Mouse (Mus musculus) embryonic facial prominence, embryonic 15.5 days (tissue): Measurements from ENCODE around the gene Hkdc1. TPM values are rescaled to one million over a fixed set of nuclear protein-coding genes. Genes with fewer than 3 reads are reported as not detected.
A peak's percentile ranks its signal among the peaks of the same experiment; 100 is the strongest.
"Not testable (repeated sequence)": the region's sequence is repeated elsewhere in the genome, so short reads cannot be mapped to it uniquely, and the experiment has no call there.

Source experiments
- ATAC-seq: fragments of 200-750 bp; cut with Nextera tagmentation; 2 replicates; pipeline ENCODE4 v1.8.0; 2017; ENCODE audit warnings: low read depth, moderate TSS enrichment; ENCODE audit not compliant: insufficient number of reproducible peaks, low FRiP score, low TSS enrichment
- H3K27ac ChIP-seq: fragments of 300-500 bp; sonication (generic); replicated peaks from 2 replicates; pipeline ENCODE4 v1.5.1; 2015; ENCODE audit warnings: mild to moderate bottlenecking, inconsistent platforms
- H3K27me3 ChIP-seq: fragments of 300-500 bp; sonication (generic); 2 replicates; pipeline ENCODE4 v1.6.1; 2015; ENCODE audit warnings: inconsistent platforms
- H3K36me3 ChIP-seq: fragments of 300-500 bp; sonication (generic); 2 replicates; pipeline ENCODE4 v1.6.1; 2015; ENCODE audit warnings: mild to moderate bottlenecking, inconsistent platforms
- H3K4me1 ChIP-seq: fragments of 300-500 bp; sonication (generic); 2 replicates; pipeline ENCODE4 v1.6.1; 2015; ENCODE audit warnings: inconsistent platforms
- H3K4me2 ChIP-seq: fragments of 300-500 bp; sonication (generic); replicated peaks from 2 replicates; pipeline ENCODE4 v1.6.1; 2015; ENCODE audit warnings: mild to moderate bottlenecking, inconsistent platforms
- H3K4me3 ChIP-seq: fragments of 300-500 bp; sonication (generic); replicated peaks from 2 replicates; pipeline ENCODE4 v1.5.1; 2015; ENCODE audit warnings: mild to moderate bottlenecking, inconsistent platforms
- H3K9ac ChIP-seq: fragments of 300-500 bp; sonication (generic); 2 replicates; pipeline ENCODE4 v1.6.1; 2015; ENCODE audit warnings: inconsistent platforms
- H3K9me3 ChIP-seq: fragments of 300-500 bp; sonication (generic); replicated peaks from 2 replicates; pipeline ENCODE4 v1.6.1; 2016; ENCODE audit warnings: inconsistent platforms
- WGBS: fragments of 180-500 bp; shearing (Covaris S2); methylation state at CpG from one replicate; pipeline ENCODE4 v1.1.7; 2015; 5-methylcytosine and 5-hydroxymethylcytosine counted together
- polyA plus RNA-seq: library from polyadenylated mRNA; unstranded; fragments of >200 nt; fragmentation: Nextera tagmentation; extraction: Ambion mirVana; gene quantifications from 2 replicates; pipeline ENCODE4 v1.2.1, GENCODE M21; 2015

The Hkdc1 gene
- 0.26 and 0.59 TPM in 2 replicates for polyA plus RNA-seq

DNA sequence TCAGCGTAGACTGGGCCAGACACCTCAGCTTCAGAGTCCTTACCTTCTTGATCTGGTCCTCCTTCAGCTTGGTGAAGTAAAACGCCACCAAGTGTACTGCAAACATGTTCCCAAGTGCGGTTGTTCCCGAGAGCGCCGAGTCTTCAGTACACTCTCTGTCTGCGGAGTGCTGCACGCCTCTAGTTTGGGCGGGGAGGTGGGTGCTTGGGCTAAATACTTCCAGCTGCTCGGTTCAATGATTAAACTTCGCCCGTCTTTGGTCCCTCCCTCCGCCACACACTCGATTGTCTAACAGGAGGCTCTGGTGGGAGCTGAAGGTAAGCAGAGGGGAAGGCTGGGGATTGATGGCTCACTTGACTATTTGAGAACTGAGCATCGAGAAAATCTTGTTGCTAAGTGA is at the start of gene Hkdc1:
Gene Hkdc1 (minus strand): TSS at position 237 of the 400 bp plus-strand sequence.
- H3K4me1 ChIP-seq, result peaks cover 15% of the 10 kb centered on the region
- ATAC-seq, result no peak
- no peaks in the 10 kb centered on the region for H3K9me3 ChIP-seq
- H3K27ac ChIP-seq, result no peak within 1 kb of the TSS
- no peaks in the 10 kb centered on the region for H3K27me3 ChIP-seq
- no peak within 1 kb of the TSS for H3K9ac ChIP-seq
- no peaks in the 10 kb centered on the region for H3K36me3 ChIP-seq
- H3K4me2 ChIP-seq, result peak within 1 kb of the TSS; percentile 17; the same call in 1 of the 2 replicates
- no peak within 1 kb of the TSS for H3K4me3 ChIP-seq
- 28% methylated on average over 15 of the region's 15 CpGs for WGBS

DNA sequence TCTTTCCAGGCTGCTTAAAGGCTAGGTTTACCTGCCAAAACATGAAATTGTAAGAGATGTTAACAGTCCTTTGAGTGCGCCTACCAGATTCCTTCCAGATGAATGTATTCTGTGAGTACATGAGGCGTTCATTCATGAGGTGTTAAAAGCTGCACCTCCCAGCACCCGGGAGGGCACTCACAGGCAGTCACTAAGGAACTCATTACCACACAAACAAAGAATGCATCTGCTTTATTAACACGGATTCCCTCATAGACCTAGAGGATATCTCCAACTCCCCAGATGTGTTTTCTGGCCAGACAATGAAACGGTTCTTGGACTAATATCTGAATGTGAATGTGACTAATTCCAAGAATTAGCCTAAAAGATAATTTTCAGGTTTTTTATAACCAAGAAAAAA is 48.8 kb upstream of the Hkdc1 start:
- Histone ChIP-seq H3K4me1 (no peaks in the 10 kb centered on the region), H3K36me3 (peaks cover 20% of the 10 kb centered on the region; the same call in 1 of the 2 replicates), H3K9me3 (no peaks in the 10 kb centered on the region), H3K27ac (no peak overlapping the region), H3K9ac (no peak overlapping the region), H3K4me2 (no peak overlapping the region), H3K27me3 (no peaks in the 10 kb centered on the region), H3K4me3 (no peak overlapping the region)
- WGBS, result 70% methylated on average over 5 of the region's 5 CpGs
- no peak for ATAC-seq

DNA sequence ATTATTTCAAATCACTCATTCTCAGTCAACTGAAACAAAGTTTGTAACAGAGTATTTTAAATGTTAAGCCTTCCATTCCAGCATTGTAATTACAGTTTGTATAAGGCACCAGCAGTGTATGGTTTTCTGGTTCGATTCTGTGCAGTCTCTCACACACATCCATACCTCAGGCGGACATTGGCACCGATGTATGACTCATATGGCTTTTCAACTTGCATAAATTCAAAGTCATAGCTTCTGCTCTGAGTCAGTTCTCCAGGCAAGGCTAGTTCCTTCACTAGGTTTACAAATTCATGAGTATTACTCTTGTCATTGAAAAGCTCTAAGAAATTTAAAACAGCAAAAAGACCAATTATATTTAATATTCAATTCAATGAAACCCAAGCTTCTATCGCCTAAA is 47.4 kb upstream of the Hkdc1 start:
- ATAC-seq, result no peak
- Histone ChIP-seq H3K4me2 (no peak overlapping the region), H3K4me3 (no peak overlapping the region), H3K4me1 (no peaks in the 10 kb centered on the region), H3K27me3 (no peaks in the 10 kb centered on the region), H3K27ac (no peak overlapping the region), H3K9me3 (no peaks in the 10 kb centered on the region), H3K36me3 (peaks cover 20% of the 10 kb centered on the region), H3K9ac (no peak overlapping the region)
- WGBS, result 91% methylated on average over 4 of the region's 4 CpGs

DNA sequence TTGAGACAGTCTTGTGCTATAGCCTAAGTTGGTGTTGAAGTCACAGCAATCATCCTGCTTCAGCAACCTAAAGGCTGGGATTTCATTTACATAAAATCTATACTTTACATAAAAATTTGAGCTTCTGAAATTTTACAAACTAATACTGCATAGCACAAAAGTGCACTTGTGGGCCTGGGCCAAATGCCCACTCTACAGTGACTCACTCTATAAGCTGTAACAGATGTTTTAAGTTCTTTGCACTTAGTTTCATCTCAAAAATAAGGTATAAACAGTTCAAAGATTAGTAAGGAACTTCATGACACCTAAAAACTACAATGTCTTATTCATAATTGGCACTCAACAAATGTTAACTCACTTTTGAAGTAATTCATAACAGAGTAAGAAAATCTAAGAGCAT is 39.0 kb upstream of the Hkdc1 start:
- no peak overlapping the region for H3K27ac ChIP-seq
- H3K36me3 ChIP-seq, result peaks cover 58% of the 10 kb centered on the region
- H3K4me1 ChIP-seq, result no peaks in the 10 kb centered on the region
- no peak overlapping the region for H3K4me2 ChIP-seq
- H3K27me3 ChIP-seq, result no peaks in the 10 kb centered on the region
- no peak overlapping the region for H3K9ac ChIP-seq
- no peak for ATAC-seq
- no peaks in the 10 kb centered on the region for H3K9me3 ChIP-seq
- H3K4me3 ChIP-seq, result no peak overlapping the region

DNA sequence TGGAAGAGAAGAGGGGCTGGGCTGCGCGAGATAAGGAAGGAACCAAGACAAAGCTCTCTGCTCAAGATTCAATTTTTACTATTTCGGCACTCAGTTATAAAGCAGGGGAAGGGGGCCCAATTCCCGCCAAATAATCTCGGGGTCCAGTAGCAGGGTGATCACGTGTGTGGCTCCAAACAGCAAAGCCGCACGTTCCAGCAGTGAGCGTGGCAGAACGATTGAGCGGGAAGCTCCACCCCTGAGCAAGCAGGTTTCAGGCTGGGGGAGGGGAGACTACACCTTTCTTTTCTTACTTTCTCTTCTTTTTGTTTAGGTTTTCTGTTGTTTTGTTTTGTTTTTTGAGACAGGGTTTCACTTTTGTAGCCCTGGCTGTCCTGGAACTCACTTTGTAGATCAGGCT is 29.7 kb upstream of the Hkdc1 start:
- H3K9ac ChIP-seq, H3K4me3 ChIP-seq, H3K27ac ChIP-seq, ATAC-seq, H3K27me3 ChIP-seq, H3K4me2 ChIP-seq, H3K9me3 ChIP-seq: not testable (repeated sequence)
- Histone ChIP-seq H3K4me1 (peaks cover 14% of the 10 kb centered on the region), H3K36me3 (peaks cover 17% of the 10 kb centered on the region)
- WGBS, result 62% methylated on average over 11 of the region's 11 CpGs

DNA sequence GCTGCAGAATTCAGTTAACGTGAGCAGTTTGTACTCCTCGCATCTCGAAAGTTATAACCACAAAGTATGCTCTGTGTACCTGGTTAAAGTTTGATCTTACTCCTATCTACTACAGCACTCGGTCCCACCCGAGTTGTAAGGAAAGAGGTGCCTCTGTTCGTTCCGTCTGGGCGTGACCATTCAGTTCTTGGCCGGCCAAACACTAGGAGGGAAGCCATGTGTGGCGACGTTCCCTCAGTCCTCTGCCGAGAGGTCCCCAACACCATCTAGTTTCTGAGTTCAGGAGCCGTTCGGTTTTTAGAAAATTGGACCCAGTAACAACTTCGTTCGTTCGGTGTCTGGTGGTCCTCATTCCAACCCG is 28.0 kb upstream of the Hkdc1 start:
- Histone ChIP-seq H3K36me3 (peaks cover 23% of the 10 kb centered on the region), H3K4me2 (peak overlapping the region; percentile 68), H3K4me1 (peaks cover 14% of the 10 kb centered on the region), H3K9ac (peak overlapping the region; percentile 98), H3K4me3 (peak overlapping the region; percentile 100), H3K9me3 (no peaks in the 10 kb centered on the region), H3K27me3 (no peaks in the 10 kb centered on the region), H3K27ac (peak overlapping the region; percentile 95)
- ATAC-seq, result no peak
- 36% methylated on average over 18 of the region's 18 CpGs for WGBS

DNA sequence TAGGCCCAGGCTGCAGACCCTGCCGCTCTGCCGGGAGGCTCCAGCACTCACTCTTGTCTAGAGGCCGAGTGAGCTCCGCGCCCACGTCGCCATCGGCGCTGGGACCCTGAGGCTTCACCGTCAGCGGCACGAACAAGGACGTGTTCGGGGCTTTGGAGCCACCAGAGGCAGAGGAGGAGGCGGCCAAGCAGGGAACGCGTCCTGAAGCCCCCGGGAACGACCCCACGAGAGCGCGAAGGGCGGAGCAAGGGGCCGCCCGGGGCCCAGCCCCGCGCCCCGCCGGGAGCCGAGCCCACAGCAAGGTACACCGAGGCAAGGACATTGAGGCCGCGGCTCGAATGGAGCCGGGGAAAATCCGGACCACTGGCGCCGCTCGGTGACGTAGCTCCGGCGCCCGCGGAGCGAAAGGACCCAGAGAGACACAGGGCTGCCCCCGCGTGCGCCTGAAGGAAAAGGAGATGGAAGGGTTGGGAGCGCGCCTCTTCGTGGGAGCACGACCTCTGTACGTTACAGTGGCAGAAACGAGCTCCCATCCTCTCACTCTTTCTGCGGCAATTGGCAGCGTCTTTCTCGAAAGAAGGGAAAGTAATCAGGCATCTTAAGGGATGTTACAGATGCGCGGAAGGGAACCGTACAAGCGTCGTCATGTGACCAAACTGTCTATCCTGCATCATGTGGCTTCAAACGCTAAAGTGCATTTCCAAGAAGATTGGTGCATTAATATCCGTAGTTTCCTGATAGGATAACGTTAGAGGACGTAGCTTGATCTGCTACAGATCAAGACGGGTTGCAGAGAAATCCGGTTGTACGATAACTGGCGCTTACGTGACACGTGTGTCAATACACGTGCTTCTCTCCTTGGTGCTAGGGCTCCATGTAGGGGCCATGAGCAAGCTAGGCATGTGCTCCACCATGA is 27.3 kb upstream of the Hkdc1 start, which contains the start of the genes 4930507D05Rik and Supv3l1:
Gene 4930507D05Rik (plus strand): TSS at position 126 of the 916 bp plus-strand sequence.
Gene Supv3l1 (minus strand): TSS at position 375 of the 916 bp plus-strand sequence.
- under 1% methylated on average over 73 of the region's 73 CpGs for WGBS
- H3K4me1 ChIP-seq, result peaks cover 14% of the 10 kb centered on the region
- H3K27me3 ChIP-seq, result no peaks in the 10 kb centered on the region
- H3K36me3 ChIP-seq, result peaks cover 27% of the 10 kb centered on the region
- H3K4me3 ChIP-seq, result peak within 1 kb of the TSS; percentile 100
- peak within 1 kb of the TSS; percentile 98 for H3K9ac ChIP-seq
- peak within 1 kb of the TSS; percentile 95 for H3K27ac ChIP-seq
- H3K9me3 ChIP-seq, result no peaks in the 10 kb centered on the region
- ATAC-seq, result peak; percentile 86
- H3K4me2 ChIP-seq, result peak within 1 kb of the TSS; percentile 68

DNA sequence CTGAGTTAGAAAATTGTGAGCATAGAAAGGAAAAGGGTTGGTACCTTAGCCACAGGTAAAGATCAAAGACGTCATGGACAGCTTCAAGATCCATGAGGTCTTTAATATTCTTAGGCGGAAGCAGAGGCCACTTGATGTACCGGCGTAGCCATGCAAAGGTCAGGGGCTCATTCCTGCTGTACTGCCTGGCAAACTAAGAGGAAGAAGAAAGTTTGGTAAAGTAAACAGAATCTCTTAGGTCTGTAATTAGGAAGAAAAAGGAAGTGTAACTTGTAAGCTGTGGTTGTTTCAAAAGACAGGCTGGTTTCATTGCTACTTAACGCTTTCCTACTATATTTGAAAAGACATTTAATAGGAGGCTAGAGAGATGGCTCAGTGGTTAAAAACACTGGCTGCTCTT is 8.1 kb upstream of the Hkdc1 start:
- Histone ChIP-seq H3K9me3 (no peaks in the 10 kb centered on the region), H3K4me2 (no peak overlapping the region), H3K27me3 (no peaks in the 10 kb centered on the region), H3K4me3 (no peak overlapping the region), H3K9ac (no peak overlapping the region), H3K4me1 (peaks cover 6% of the 10 kb centered on the region), H3K27ac (no peak overlapping the region), H3K36me3 (peaks cover 71% of the 10 kb centered on the region)
- ATAC-seq, result no peak
- WGBS, result 93% methylated on average over 5 of the region's 5 CpGs

DNA sequence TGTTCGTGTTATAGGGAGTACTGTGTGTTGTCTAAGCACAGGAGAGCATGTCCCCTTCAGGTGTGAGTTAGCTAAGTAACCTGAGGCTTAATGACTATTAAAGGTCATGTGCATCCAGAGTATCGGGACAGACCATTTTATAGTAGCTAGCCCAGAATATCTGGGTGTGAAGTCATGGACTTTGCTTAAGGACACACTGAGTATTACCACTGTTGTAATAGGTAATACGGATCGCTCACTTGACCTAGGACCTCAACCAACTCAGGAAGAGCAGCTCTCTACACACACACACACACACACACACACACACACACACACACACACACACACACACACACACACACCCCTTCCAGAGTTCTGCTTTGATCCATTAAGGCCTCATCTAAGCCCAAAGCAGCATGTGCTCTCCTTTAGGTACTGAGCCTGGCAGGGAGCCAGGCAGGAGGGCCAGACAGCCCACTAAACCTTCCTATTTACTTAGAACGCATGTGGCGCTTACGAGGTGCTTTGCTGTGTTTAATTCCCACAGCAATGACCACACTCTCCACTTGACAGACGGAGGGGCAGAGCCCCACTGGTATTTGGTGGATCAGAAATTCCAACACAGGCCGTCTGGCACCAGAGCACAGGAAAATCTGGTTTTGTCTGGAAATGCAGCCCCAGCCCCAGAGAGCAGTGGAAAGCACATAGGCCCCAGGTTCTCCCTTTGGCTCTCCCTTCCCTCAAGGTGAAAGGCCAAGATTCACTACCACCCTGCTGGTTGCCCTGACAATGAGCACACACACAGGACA is 3.0 kb upstream of the Hkdc1 start:
- no peak overlapping the region for H3K4me3 ChIP-seq
- no peak overlapping the region for H3K4me2 ChIP-seq
- H3K27ac ChIP-seq, result 0 out of 2 replicates have a peak overlapping the region, but pooled peaks have one; percentile 17
- 41% methylated on average over 9 of the region's 9 CpGs for WGBS
- H3K27me3 ChIP-seq, result no peaks in the 10 kb centered on the region
- H3K9me3 ChIP-seq, result no peaks in the 10 kb centered on the region
- H3K36me3 ChIP-seq, result peaks cover 27% of the 10 kb centered on the region
- peak; percentile 52; the same call in 1 of the 2 replicates for ATAC-seq
- H3K9ac ChIP-seq, result no peak overlapping the region
- H3K4me1 ChIP-seq, result peaks cover 11% of the 10 kb centered on the region

DNA sequence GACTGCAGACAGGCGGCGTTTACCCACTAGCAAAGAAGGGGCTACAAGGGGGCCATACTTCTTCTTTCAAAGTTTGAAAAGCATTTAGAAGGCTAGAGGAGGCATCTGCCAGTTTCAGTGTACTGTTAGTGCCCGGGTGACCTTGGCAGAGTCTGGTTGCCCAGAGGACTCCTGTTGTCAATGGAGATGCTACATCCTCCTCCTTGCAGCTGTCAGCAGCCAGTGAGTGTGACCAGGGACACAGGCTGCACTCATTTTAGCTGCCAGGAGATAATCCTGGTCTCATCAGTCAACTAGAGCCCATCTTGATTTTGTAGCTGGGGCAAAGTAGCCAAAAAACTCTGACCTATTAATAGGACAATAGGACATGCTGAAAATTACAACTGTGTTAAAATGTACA is 1.2 kb downstream of the Hkdc1 start:
- no peak for ATAC-seq
- no peak overlapping the region for H3K27ac ChIP-seq
- H3K27me3 ChIP-seq, result no peaks in the 10 kb centered on the region
- no peak overlapping the region for H3K9ac ChIP-seq
- H3K36me3 ChIP-seq, result no peaks in the 10 kb centered on the region
- H3K4me1 ChIP-seq, result peaks cover 15% of the 10 kb centered on the region
- no peak overlapping the region for H3K4me2 ChIP-seq
- H3K4me3 ChIP-seq, result no peak overlapping the region
- WGBS, result 82% methylated on average over 3 of the region's 3 CpGs
- no peaks in the 10 kb centered on the region for H3K9me3 ChIP-seq

DNA sequence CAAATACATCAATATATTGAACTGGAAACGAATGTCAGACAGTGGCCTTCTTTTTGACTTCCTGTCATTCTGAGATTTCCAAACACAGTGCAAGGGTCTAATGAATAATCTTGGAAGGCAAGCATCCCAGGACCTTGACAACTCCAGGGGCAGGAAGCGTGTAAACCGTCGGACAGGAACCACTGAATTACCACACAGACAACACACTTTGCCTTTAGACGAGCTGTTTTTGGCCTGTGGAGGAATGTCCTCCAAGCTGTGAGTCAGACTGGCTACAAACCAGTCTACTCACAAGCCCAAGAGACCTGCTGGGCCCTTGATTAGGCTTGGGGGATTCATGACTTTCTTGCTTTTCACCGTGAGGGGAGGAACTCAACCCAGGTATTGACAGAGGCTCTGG is 1.9 kb downstream of the Hkdc1 start:
- 76% methylated on average over 6 of the region's 6 CpGs for WGBS
- H3K9ac ChIP-seq, result no peak overlapping the region
- no peak overlapping the region for H3K27ac ChIP-seq
- H3K36me3 ChIP-seq, result no peaks in the 10 kb centered on the region
- peaks cover 9% of the 10 kb centered on the region for H3K4me1 ChIP-seq
- no peak overlapping the region for H3K4me3 ChIP-seq
- H3K4me2 ChIP-seq, result no peak overlapping the region
- no peaks in the 10 kb centered on the region for H3K9me3 ChIP-seq
- H3K27me3 ChIP-seq, result no peaks in the 10 kb centered on the region
- no peak for ATAC-seq
